Comparison of ENCODE assay signal across 8 mouse cellular contexts in the genomic region with DNA sequence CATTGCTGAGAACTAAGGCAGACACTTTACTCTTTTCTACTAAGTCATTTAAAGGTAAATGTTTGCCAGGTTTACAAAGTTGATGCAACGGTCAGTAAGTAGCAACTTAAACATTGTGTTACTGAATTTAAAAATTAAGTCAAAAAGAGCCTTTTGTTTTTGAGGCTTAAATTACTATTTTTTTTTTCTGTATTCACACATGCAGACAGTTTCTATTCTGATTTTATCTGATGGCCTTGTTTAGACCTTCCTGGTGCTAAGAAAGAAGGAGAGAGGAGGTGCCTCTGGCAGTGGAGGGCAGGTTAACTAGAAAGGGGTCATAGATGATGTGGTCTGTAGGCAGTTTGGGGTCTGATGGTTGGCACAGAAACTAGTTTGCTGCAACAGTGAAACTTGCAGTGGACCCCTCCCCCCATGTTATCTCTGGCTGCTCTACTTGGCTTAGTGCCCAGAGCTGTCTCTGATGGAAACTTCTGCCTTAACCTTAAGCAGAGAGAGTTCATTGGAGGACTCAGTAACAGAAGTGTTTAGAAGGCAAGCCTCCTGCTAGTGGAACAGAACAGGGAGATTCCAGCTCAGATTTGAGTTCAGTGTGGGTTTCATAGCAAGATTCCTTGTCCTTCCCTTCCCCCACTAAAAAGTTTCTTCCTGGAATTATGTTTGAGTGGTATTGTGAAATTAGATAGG. TPM values are rescaled to one million over a fixed set of nuclear protein-coding genes. Genes with fewer than 3 reads are reported as not detected.
DNase-seq lines count a peak whose midpoint lies in the region; ATAC-seq and TF ChIP-seq lines count a peak whose summit lies in the region.

No protein-coding gene starts in this region.

- no peak overlapping the region for H3K4me3 ChIP-seq in heart, postnatal 0 days (ENCODE audit: low read depth, low read length)
- H3K4me3 ChIP-seq in limb, embryonic 13.5 days, result no peak overlapping the region
- no peak overlapping the region for H3K4me3 ChIP-seq in neural tube, embryonic 13.5 days

- H3K27me3 ChIP-seq in heart, postnatal 0 days (ENCODE audit: control insufficient read depth, insufficient read depth, low read length), result no peaks in the 10 kb centered on the region
- no peaks in the 10 kb centered on the region for H3K27me3 ChIP-seq in limb, embryonic 13.5 days
- no peaks in the 10 kb centered on the region for H3K27me3 ChIP-seq in neural tube, embryonic 13.5 days

- peak; percentile 75; the same call in 1 of the 2 replicates for ATAC-seq in heart, postnatal 0 days (ENCODE audit: insufficient read depth, low read depth)
- no peak; the same call in 1 of the 2 replicates for ATAC-seq in limb, embryonic 13.5 days (ENCODE audit: low FRiP score, low read depth)
- ATAC-seq in neural tube, embryonic 13.5 days (ENCODE audit: low read depth), result 0 out of 2 replicates have a peak, but pooled peaks have one; percentile 28

- peak; percentile 40; the same call in 1 of the 2 replicates for TF ChIP-seq EP300 in heart, postnatal 0 days (IDR thresholded peaks at IDR 0.05; ENCODE audit: low read depth)

- H3K36me3 ChIP-seq in heart, postnatal 0 days (replicated peaks; ENCODE audit: control insufficient read depth, insufficient read depth, low read length), result no peaks in the 10 kb centered on the region
- H3K36me3 ChIP-seq in limb, embryonic 13.5 days, result no peaks in the 10 kb centered on the region
- no peaks in the 10 kb centered on the region for H3K36me3 ChIP-seq in neural tube, embryonic 13.5 days

- no peaks in the 10 kb centered on the region for H3K9me3 ChIP-seq in heart, postnatal 0 days (replicated peaks; ENCODE audit: control insufficient read depth, low read length)
- no peaks in the 10 kb centered on the region for H3K9me3 ChIP-seq in limb, embryonic 13.5 days
- H3K9me3 ChIP-seq in neural tube, embryonic 13.5 days, result no peaks in the 10 kb centered on the region

- DNase-seq in embryo, embryonic 10 days (ENCODE audit: low spot score), result peak; percentile 35
- DNase-seq in embryo, embryonic 9.5 days (ENCODE audit: extremely low spot score), result no peak
- DNase-seq in B cell, adult 2 months, result peak; percentile 17
- peak; percentile 67 for DNase-seq in embryo, embryonic 11 days
- peak; percentile 91 for DNase-seq in heart, postnatal 0 days (ENCODE audit: low spot score)
- DNase-seq in urinary bladder, adult 2 months (ENCODE audit: low spot score), result no peak

- TF ChIP-seq CTCF in heart, postnatal 0 days (IDR thresholded peaks at IDR 0.05; ENCODE audit: low read depth), result no peak

- H3K4me1 ChIP-seq in heart, postnatal 0 days (ENCODE audit: control insufficient read depth, insufficient read depth), result peaks cover 67% of the 10 kb centered on the region
- peaks cover 68% of the 10 kb centered on the region for H3K4me1 ChIP-seq in limb, embryonic 13.5 days
- H3K4me1 ChIP-seq in neural tube, embryonic 13.5 days (replicated peaks), result peaks cover 76% of the 10 kb centered on the region

- no peak overlapping the region for H3K9ac ChIP-seq in heart, postnatal 0 days (replicated peaks; ENCODE audit: low read depth, low read length)
- H3K9ac ChIP-seq in limb, embryonic 13.5 days, result no peak overlapping the region
- H3K9ac ChIP-seq in neural tube, embryonic 13.5 days, result no peak overlapping the region

- peak overlapping the region; percentile 50 for H3K27ac ChIP-seq in heart, postnatal 0 days (ENCODE audit: low read depth)
- 0 out of 2 replicates have a peak overlapping the region, but pooled peaks have one; percentile 4 for H3K27ac ChIP-seq in limb, embryonic 13.5 days
- peak overlapping the region; percentile 24; the same call in 1 of the 2 replicates for H3K27ac ChIP-seq in neural tube, embryonic 13.5 days (replicated peaks)

- peak overlapping the region; percentile 14; the same call in 1 of the 2 replicates for H3K4me2 ChIP-seq in heart, postnatal 0 days (ENCODE audit: low read depth, low read length)
- no peak overlapping the region for H3K4me2 ChIP-seq in limb, embryonic 13.5 days (replicated peaks)
- H3K4me2 ChIP-seq in neural tube, embryonic 13.5 days, result no peak overlapping the region

- WGBS in heart, postnatal 0 days, result 28% methylated on average over 1 of the region's 1 CpGs
- WGBS in limb, embryonic 13.5 days, result 55% methylated on average over 1 of the region's 1 CpGs
- WGBS in neural tube, embryonic 13.5 days, result 77% methylated on average over 1 of the region's 1 CpGs

RNA-seq across cellular contexts. Expression of gene Zfand3, which starts 23.0 kb away (rescaled TPM):
- total RNA-seq in heart, postnatal 0 days (2014; rRNA removed; ENCODE audit: low replicate concordance), result 77.7 and 131 TPM in 2 replicates
- polyA plus RNA-seq in heart, postnatal 0 days (2015; fragmentation: Nextera tagmentation; extraction: Ambion mirVana), result 49.0 and 53.2 TPM in 2 replicates
- polyA plus RNA-seq in limb, embryonic 13.5 days (2015; fragmentation: Nextera tagmentation; extraction: Ambion mirVana), result 63.0 and 63.2 TPM in 2 replicates
- 79.3 TPM in 2 replicates for polyA plus RNA-seq in neural tube, embryonic 13.5 days (2015; fragmentation: Nextera tagmentation; extraction: Ambion mirVana)
- polyA plus RNA-seq in urinary bladder, adult 2 months (2012; rRNA removed), result 131 and 145 TPM in 2 replicates

RNA-seq across cellular contexts. Expression of gene Mdga1, which starts 57.6 kb away (rescaled TPM):
- 9.5 and 11.6 TPM in 2 replicates for total RNA-seq in heart, postnatal 0 days (2014; rRNA removed; ENCODE audit: low replicate concordance)
- 4.9 and 5.2 TPM in 2 replicates for polyA plus RNA-seq in heart, postnatal 0 days (2015; fragmentation: Nextera tagmentation; extraction: Ambion mirVana)
- polyA plus RNA-seq in limb, embryonic 13.5 days (2015; fragmentation: Nextera tagmentation; extraction: Ambion mirVana), result 3.2 and 3.4 TPM in 2 replicates
- 9.0 and 10.2 TPM in 2 replicates for polyA plus RNA-seq in neural tube, embryonic 13.5 days (2015; fragmentation: Nextera tagmentation; extraction: Ambion mirVana)
- polyA plus RNA-seq in urinary bladder, adult 2 months (2012; rRNA removed), result 4.0 and 5.6 TPM in 2 replicates

Comparison
In these comparisons a context has a peak if more than half of its experiments do, and no peak if none do; other contexts are left out.
1. DNase-seq: peak in embryo, embryonic 10 days (single experiment), B cell, adult 2 months (2 of 2), embryo, embryonic 11 days (single experiment) and heart, postnatal 0 days (single experiment); none in embryo, embryonic 9.5 days (single experiment) and urinary bladder, adult 2 months (single experiment).
2. Peak in every context shown above with its lines, with median percentiles within 50 percentile points of each other: H3K27ac ChIP-seq.